Mouse (Mus musculus) neutrophil, adult 5-6 weeks (primary cell): Measurements from ENCODE around the gene Ric8b. TPM values are rescaled to one million over a fixed set of nuclear protein-coding genes. Genes with fewer than 3 reads are reported as not detected.

Source experiments
- ATAC-seq: fragments of 151-379, 151-347 bp; 2 replicates; pipeline ENCODE4 v1.8.0; 2017; ENCODE audit warnings: mild to moderate bottlenecking, moderate TSS enrichment; ENCODE audit not compliant: insufficient number of reproducible peaks, poor library complexity, low FRiP score, severe bottlenecking; ENCODE audit errors: extremely low read depth
- total RNA-seq: library from RNA; stranded (forward); fragments of 200-1000 nt; gene quantifications from 2 replicates; pipeline ENCODE4 v1.2.3, GENCODE M21; 2017

Ric8b gene
- total RNA-seq, 1 experiment from 2014 or later: 31.8 TPM

GRCm38 (mm10) chr10:85038852-85039251 is 121.4 kb downstream of the Ric8b start:
- ATAC-seq: no peak

GRCm38 (mm10) chr10:85044191-85044711 is 126.8 kb downstream of the Ric8b start:
- ATAC-seq: no peak

GRCm38 (mm10) chr10:85044732-85045720 is 127.6 kb downstream of the Ric8b start:
- 0 out of 2 replicates have a peak, but pooled peaks have one; percentile 30 for ATAC-seq

GRCm38 (mm10) chr10:85046585-85046984 is 129.2 kb downstream of the Ric8b start:
- ATAC-seq: no peak

GRCm38 (mm10) chr10:85048008-85048407 is 130.6 kb downstream of the Ric8b start:
- ATAC-seq: no peak

- no peak for ATAC-seq
Measured at GRCm38 (mm10) chr10:85050668-85051208, 133.3 kb downstream of the Ric8b start.

- ATAC-seq: no peak
Measured at GRCm38 (mm10) chr10:85052451-85052850, 135.0 kb downstream of the Ric8b start.

- ATAC-seq: no peak
Measured at GRCm38 (mm10) chr10:85054876-85055275, 137.5 kb downstream of the Ric8b start.

Other genes starting within 250 kb of the Ric8b start
- 0.37 TPM in 1 of 2 replicates, not detected in the other for gene Rfx4, start 161.6 kb upstream of the Ric8b start, total RNA-seq
- gene Fhl4, start 184.9 kb downstream of the Ric8b start, total RNA-seq: 0.81 and 0.98 TPM in 2 replicates
- 13.2 and 15.7 TPM in 2 replicates for gene Tmem263, start 185.0 kb downstream of the Ric8b start, total RNA-seq
- 19.6 and 22.9 TPM in 2 replicates for gene Mterf2, start 210.4 kb downstream of the Ric8b start, total RNA-seq